Mouse (Mus musculus) mouse embryonic stem cell (cell line): Measurements from ENCODE around the gene Hist2h2ab.
"Not testable (repeated sequence)": the region's sequence is repeated elsewhere in the genome, so short reads cannot be mapped to it uniquely, and the experiment has no call there.

Experiments used
- in situ Hi-C, 2 experiments: fragments of 300-500 bp; cut with MboI; formaldehyde crosslinking; loops; 1 replicate in 1 of 2; 3 replicates in 1 of 2; pipeline ENCODE4 v1.14.3; 2019 to 2020; ENCODE audit warnings: low sequenced_read_pairs in 2 of 2, low pct_unique_long_range_greater_than_20kb in 1 of 2, mixed read lengths in 1 of 2; ENCODE audit not compliant: unreplicated experiment in 1 of 2

The Hist2h2ab gene

DNA sequence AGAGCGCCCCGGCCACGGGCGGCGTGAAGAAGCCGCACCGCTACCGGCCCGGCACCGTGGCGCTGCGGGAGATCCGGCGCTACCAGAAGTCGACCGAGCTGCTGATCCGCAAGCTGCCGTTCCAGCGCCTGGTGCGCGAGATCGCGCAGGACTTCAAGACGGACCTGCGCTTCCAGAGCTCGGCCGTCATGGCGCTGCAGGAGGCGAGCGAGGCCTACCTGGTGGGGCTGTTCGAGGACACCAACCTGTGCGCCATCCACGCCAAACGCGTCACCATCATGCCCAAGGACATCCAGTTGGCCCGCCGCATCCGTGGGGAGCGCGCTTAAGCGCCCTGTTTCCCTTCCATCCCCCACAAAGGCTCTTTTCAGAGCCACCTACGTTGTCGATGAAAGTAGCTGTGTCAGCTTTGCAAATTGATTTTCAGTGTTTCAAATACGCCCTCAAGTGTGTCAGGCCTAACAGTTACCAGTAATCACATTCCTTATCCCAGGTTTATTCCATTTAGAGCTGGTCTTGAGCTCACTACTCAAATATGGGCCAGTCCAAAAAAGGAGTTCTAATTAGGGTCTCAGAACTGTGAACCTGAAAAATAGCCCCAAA is 49.2 kb downstream of the Hist2h2ab start:
- in situ Hi-C loops = not testable (repeated sequence)
